Comparison of ENCODE assay signal across 10 mouse cellular contexts in the genomic region with DNA sequence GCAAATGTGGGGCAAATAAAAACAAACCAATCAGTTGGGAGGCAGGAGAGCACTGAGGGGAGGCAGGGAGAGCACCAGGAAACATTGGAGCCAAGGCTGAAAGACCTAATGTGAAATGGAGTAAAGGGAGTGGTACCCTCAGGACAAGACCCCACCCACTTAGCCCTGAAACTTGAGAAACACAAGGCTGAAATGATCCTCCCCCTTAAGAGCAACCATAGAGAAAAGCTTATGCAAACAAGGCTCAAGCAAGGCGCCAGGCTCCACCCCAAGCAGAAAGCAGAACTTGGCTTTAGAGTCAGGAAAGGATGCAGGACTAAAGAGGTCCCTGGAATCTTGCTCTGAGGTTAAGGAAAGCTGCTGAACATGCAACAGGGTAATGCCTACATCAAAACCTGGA.
DNase-seq lines count a peak whose midpoint lies in the region; ATAC-seq and TF ChIP-seq lines count a peak whose summit lies in the region.
"Had no signal": no experiment of that assay in that cellular context is flagged by ENCODE, and none has a peak within 500 bp of the region (broad histone marks: within the 10 kb centered on the region; RNA-seq: fewer than 3 reads in every experiment).

No protein-coding gene starts in this region.

- H3K4me3 ChIP-seq in ES-E14 (ENCODE audit: insufficient read depth in 1 of 2, low read depth in 1 of 2, low read length in 2 of 2, poor library complexity in 1 of 2, severe bottlenecking in 1 of 2), result peak overlapping the region; percentile 40 to 61; a peak in 3 of 4 replicates
- H3K4me3 ChIP-seq in liver, embryonic 11.5 days (ENCODE audit: low read depth, low read length), result no peak overlapping the region
- H3K4me3 ChIP-seq: forebrain, embryonic 15.5 days had no signal

- in situ Hi-C loops in ES-E14 (cut with MboI; ENCODE audit: low sequenced_read_pairs in 2 of 2, unreplicated experiment in 2 of 2), result no loop called here

- peak overlapping the region; percentile 47; the same call in 1 of the 2 replicates for H3K27ac ChIP-seq in ES-E14 (ENCODE audit: insufficient read depth, low read depth, low read length, poor library complexity, severe bottlenecking)
- no peak overlapping the region for H3K27ac ChIP-seq in liver, embryonic 11.5 days (ENCODE audit: low read depth, low read length)
- H3K27ac ChIP-seq: forebrain, embryonic 15.5 days had no signal

- ATAC-seq in liver, embryonic 11.5 days (replicated peaks; ENCODE audit: low FRiP score), result peak; percentile 56; the same call in 1 of the 2 replicates
- ATAC-seq: forebrain, embryonic 15.5 days had no signal

- WGBS in liver, embryonic 11.5 days, result 21% methylated on average over 1 of the region's 1 CpGs

- no peak overlapping the region for H3K4me2 ChIP-seq in liver, embryonic 11.5 days
- H3K4me2 ChIP-seq: forebrain, embryonic 15.5 days had no signal

- DNase-seq in ES-E14 (ENCODE audit: low read depth, low spot score), result peak; percentile 89
- peak; percentile 9 for DNase-seq in c-Kit-positive CD71-negative TER-119-negative erythroid progenitor cells, embryonic 14.5 days (ENCODE audit: low read depth)
- peak; percentile 18 for DNase-seq in heart, postnatal 4 days
- no peak for DNase-seq in liver, embryonic 11.5 days (ENCODE audit: low spot score)
- DNase-seq in adrenal gland, postnatal 25 days, result no peak
- DNase-seq in spleen, adult 12 weeks (ENCODE audit: low spot score), result no peak
- no peak for DNase-seq in cerebellum, adult 9-10 months
- no peak for DNase-seq in frontal cortex, postnatal 36 days (ENCODE audit: low spot score in 2 of 2)
- DNase-seq: adrenal gland, postnatal 14 days had no signal

- H3K36me3 ChIP-seq in ES-E14 (ENCODE audit: control insufficient read depth, insufficient read depth, low read length, poor library complexity, severe bottlenecking), result no peaks in the 10 kb centered on the region
- H3K36me3 ChIP-seq in liver, embryonic 11.5 days (ENCODE audit: control insufficient read depth, insufficient read depth, low read length), result no peaks in the 10 kb centered on the region
- H3K36me3 ChIP-seq: forebrain, embryonic 15.5 days had no signal

- no peaks in the 10 kb centered on the region for H3K9me3 ChIP-seq in ES-E14 (ENCODE audit: control insufficient read depth, insufficient read depth, low read depth, low read length)
- H3K9me3 ChIP-seq in liver, embryonic 11.5 days (ENCODE audit: control insufficient read depth, low read length), result no peaks in the 10 kb centered on the region
- H3K9me3 ChIP-seq: forebrain, embryonic 15.5 days had no signal

- no peaks in the 10 kb centered on the region for H3K27me3 ChIP-seq in liver, embryonic 11.5 days (replicated peaks; ENCODE audit: control insufficient read depth, insufficient read depth, low read length)
- H3K27me3 ChIP-seq: forebrain, embryonic 15.5 days had no signal

- peaks cover 3% of the 10 kb centered on the region in 2 experiments; a peak in 2 of 4 replicates for H3K4me1 ChIP-seq in ES-E14 (ENCODE audit: control insufficient read depth in 2 of 2, insufficient read depth in 2 of 2, low read length in 2 of 2, poor library complexity in 1 of 2)
- no peaks in the 10 kb centered on the region; the same call in none of the 2 replicates for H3K4me1 ChIP-seq in liver, embryonic 11.5 days (replicated peaks; ENCODE audit: control insufficient read depth, insufficient read depth, low read length)

- H3K9ac ChIP-seq in ES-E14 (ENCODE audit: insufficient read depth, low read depth, low read length, poor library complexity, severe bottlenecking), result peak overlapping the region; percentile 28; the same call in 1 of the 2 replicates
- no peak overlapping the region for H3K9ac ChIP-seq in liver, embryonic 11.5 days (ENCODE audit: low read depth, low read length)
- H3K9ac ChIP-seq: forebrain, embryonic 15.5 days had no signal

TF ChIP-seq in ES-E14, 5 proteins besides CTCF, POLR2A, EP300 and RAD21:
- no peak for TF ChIP-seq ZNF384 (IDR thresholded peaks at IDR 0.05; ENCODE audit: low read depth, low read length)
- no peak for TF ChIP-seq CHD2 (IDR thresholded peaks at IDR 0.05; ENCODE audit: low read depth, low read length)
- TF ChIP-seq MAFK (IDR thresholded peaks at IDR 0.05; ENCODE audit: insufficient read depth, low read depth, low read length), result no peak
- TF ChIP-seq ZC3H11A (IDR thresholded peaks at IDR 0.05; ENCODE audit: borderline replicate concordance, low read depth, low read length), result no peak
- no peak for TF ChIP-seq HCFC1 (IDR thresholded peaks at IDR 0.05; ENCODE audit: borderline replicate concordance, insufficient read depth, low read length)
TF ChIP-seq in ES-E14: peak in this region for 0.

Comparison
In these comparisons a context has a peak if more than half of its experiments do, and no peak if none do; other contexts are left out.
1. DNase-seq: peak in ES-E14 (single experiment), c-Kit-positive CD71-negative TER-119-negative erythroid progenitor cells, embryonic 14.5 days (single experiment) and heart, postnatal 4 days (single experiment); none in liver, embryonic 11.5 days (single experiment), adrenal gland, postnatal 25 days (single experiment), spleen, adult 12 weeks (single experiment), cerebellum, adult 9-10 months (single experiment) and frontal cortex, postnatal 36 days (0 of 2).